Mouse (Mus musculus) myocyte (in vitro differentiated cells): ENCODE measurements around the gene Igdcc3. TPM values are rescaled to one million over a fixed set of nuclear protein-coding genes. Genes with fewer than 3 reads are reported as not detected.

ENCODE experiments used
- H3K27me3 ChIP-seq: one replicate; pipeline ENCODE4 v1.6.1; 2011; ENCODE audit not compliant: control insufficient read depth, insufficient read depth, insufficient read length
- H3K36me3 ChIP-seq: one replicate; pipeline ENCODE4 v1.6.1; 2011; ENCODE audit not compliant: control insufficient read depth, insufficient read depth
- H3K4me2 ChIP-seq: one replicate; pipeline ENCODE4 v1.6.1; 2011; ENCODE audit warnings: low read depth, control low read depth
- H3K4me3 ChIP-seq: one replicate; pipeline ENCODE4 v1.5.1; 2011; ENCODE audit warnings: mild to moderate bottlenecking, control low read depth, moderate library complexity
- H3K79me2 ChIP-seq: one replicate; pipeline ENCODE4 v1.6.1; 2011; ENCODE audit not compliant: control insufficient read depth, insufficient read depth
- H3ac ChIP-seq: one replicate; pipeline ENCODE4 v1.6.1; 2011; ENCODE audit not compliant: control insufficient read depth, insufficient read length
- CEBPB ChIP-seq: IDR thresholded peaks from 2 replicates; pipeline ENCODE4 v1.6.1; 2011; ENCODE audit warnings: mild to moderate bottlenecking, moderate library complexity; ENCODE audit not compliant: poor library complexity, insufficient read depth, severe bottlenecking
- E2F4 ChIP-seq: IDR thresholded peaks from one replicate; pipeline ENCODE4 v1.6.1; 2011; ENCODE audit warnings: mild to moderate bottlenecking, control low read depth, moderate library complexity; ENCODE audit not compliant: insufficient read depth
- MAX ChIP-seq: IDR thresholded peaks from one replicate; pipeline ENCODE4 v1.6.1; 2011; ENCODE audit warnings: low read depth, mild to moderate bottlenecking, control low read depth
- MYOD1 ChIP-seq, 3 experiments: IDR thresholded peaks; one replicate each; pipeline ENCODE4 v1.6.1; 2011; ENCODE audit warnings: control low read depth in 2 of 3, low read depth in 2 of 3, mild to moderate bottlenecking in 2 of 3, moderate library complexity in 1 of 3; ENCODE audit not compliant: insufficient read length in 2 of 3, control insufficient read depth in 1 of 3
- MYOG ChIP-seq, 3 experiments: IDR thresholded peaks; one replicate each; pipeline ENCODE4 v1.6.1; 2011; ENCODE audit warnings: control low read depth in 2 of 3, low read depth in 2 of 3, mild to moderate bottlenecking in 2 of 3; ENCODE audit not compliant: insufficient read length in 2 of 3, control insufficient read depth in 1 of 3, insufficient read depth in 1 of 3
- POLR2A ChIP-seq: IDR thresholded peaks from one replicate; pipeline ENCODE4 v1.6.1; 2011; ENCODE audit warnings: low read depth, mild to moderate bottlenecking, control low read depth, moderate library complexity; ENCODE audit not compliant: insufficient read length
- POLR2AphosphoS2 ChIP-seq: IDR thresholded peaks from one replicate; pipeline ENCODE4 v1.6.1; 2011; ENCODE audit warnings: low read depth, control low read depth; ENCODE audit not compliant: insufficient read length
- REST ChIP-seq: IDR thresholded peaks from one replicate; pipeline ENCODE4 v1.6.1; 2011; ENCODE audit warnings: mild to moderate bottlenecking, control low read depth, moderate library complexity; ENCODE audit not compliant: insufficient read depth, insufficient read length
- SRF ChIP-seq: IDR thresholded peaks from one replicate; pipeline ENCODE4 v1.6.1; 2011; ENCODE audit warnings: low read depth; ENCODE audit not compliant: control insufficient read depth, insufficient read length
- TCF12 ChIP-seq: IDR thresholded peaks from one replicate; pipeline ENCODE4 v1.6.1; 2011; ENCODE audit warnings: mild to moderate bottlenecking, control low read depth; ENCODE audit not compliant: poor library complexity, insufficient read depth, severe bottlenecking
- TCF3 ChIP-seq: IDR thresholded peaks from one replicate; pipeline ENCODE4 v1.6.1; 2011; ENCODE audit warnings: low read depth, control low read depth; ENCODE audit not compliant: insufficient read length
- USF1 ChIP-seq: IDR thresholded peaks from one replicate; pipeline ENCODE4 v1.6.1; 2011; ENCODE audit warnings: low read depth, mild to moderate bottlenecking, control low read depth, moderate library complexity
- polyA plus RNA-seq: library from polyadenylated mRNA; unstranded; fragments of >200 nt; fragmentation: generic; extraction: Trizol; gene quantifications from one replicate; pipeline ENCODE4 v1.2.1, GENCODE M21; 2012; ENCODE audit warnings: missing spikeins

Gene Igdcc3
- polyA plus RNA-seq, 1 experiment, result not detected

- Histone ChIP-seq H3K4me3 (no peak overlapping the region), H3K27me3 (peaks cover 75% of the 10 kb centered on the region), H3K79me2 (no peaks in the 10 kb centered on the region), H3K4me2 (no peak overlapping the region), H3ac (no peak overlapping the region), H3K36me3 (no peaks in the 10 kb centered on the region)
- TF ChIP-seq MYOD1 (IDR thresholded peaks at IDR 0.05; ENCODE audit: control insufficient read depth in 1 of 3, insufficient read length in 2 of 3, low read depth in 2 of 3), result no peak
- no peak for TF ChIP-seq CEBPB
- no peak for TF ChIP-seq USF1
- no peak for TF ChIP-seq TCF3
- TF ChIP-seq TCF12, result no peak
- TF ChIP-seq POLR2A, result no peak
- no peak for TF ChIP-seq REST
- no peak for TF ChIP-seq POLR2AphosphoS2
- TF ChIP-seq E2F4, result no peak
- TF ChIP-seq MYOG (IDR thresholded peaks at IDR 0.05; ENCODE audit: control insufficient read depth in 1 of 3, insufficient read depth in 1 of 3, insufficient read length in 2 of 3, low read depth in 2 of 3), result no peak
- no peak for TF ChIP-seq MAX
- TF ChIP-seq SRF, result no peak
Measured at GRCm38 (mm10) chr9:65177912-65178311, 36.9 kb downstream of the Igdcc3 start.

GRCm38 (mm10) chr9:65178336-65179213 lies 37.6 kb downstream of the Igdcc3 start:
- peaks cover 73% of the 10 kb centered on the region for H3K27me3 ChIP-seq
- no peak overlapping the region for H3K4me2 ChIP-seq
- H3K79me2 ChIP-seq, result no peaks in the 10 kb centered on the region
- no peak overlapping the region for H3K4me3 ChIP-seq
- TF ChIP-seq TCF12 (no peak), USF1 (no peak), SRF (no peak), MYOD1 (IDR thresholded peaks at IDR 0.05; ENCODE audit: control insufficient read depth in 1 of 3, insufficient read length in 2 of 3, low read depth in 2 of 3) (no peak), CEBPB (no peak), POLR2A (no peak), REST (no peak), MAX (no peak), TCF3 (no peak), MYOG (IDR thresholded peaks at IDR 0.05; ENCODE audit: control insufficient read depth in 1 of 3, insufficient read depth in 1 of 3, insufficient read length in 2 of 3, low read depth in 2 of 3) (no peak), E2F4 (no peak), POLR2AphosphoS2 (no peak)
- H3ac ChIP-seq, result no peak overlapping the region
- H3K36me3 ChIP-seq, result no peaks in the 10 kb centered on the region

- TF ChIP-seq POLR2AphosphoS2 (no peak), MYOD1 (IDR thresholded peaks at IDR 0.05; ENCODE audit: control insufficient read depth in 1 of 3, insufficient read length in 2 of 3, low read depth in 2 of 3) (no peak), MYOG (IDR thresholded peaks at IDR 0.05; ENCODE audit: control insufficient read depth in 1 of 3, insufficient read depth in 1 of 3, insufficient read length in 2 of 3, low read depth in 2 of 3) (no peak), E2F4 (no peak), POLR2A (no peak), TCF12 (no peak), TCF3 (no peak), MAX (no peak)
- Histone ChIP-seq H3K36me3 (no peaks in the 10 kb centered on the region), H3K27me3 (peaks cover 80% of the 10 kb centered on the region), H3K4me2 (no peak overlapping the region), H3K79me2 (no peaks in the 10 kb centered on the region), H3K4me3 (no peak overlapping the region), H3ac (no peak overlapping the region)
Measured at GRCm38 (mm10) chr9:65179817-65180624, 39.0 kb downstream of the Igdcc3 start.

GRCm38 (mm10) chr9:65188599-65188998 lies 47.6 kb downstream of the Igdcc3 start:
- no peak overlapping the region for H3K4me2 ChIP-seq
- H3K4me3 ChIP-seq, result no peak overlapping the region
- H3K36me3 ChIP-seq, result no peaks in the 10 kb centered on the region
- H3K79me2 ChIP-seq, result no peaks in the 10 kb centered on the region
- H3ac ChIP-seq, result no peak overlapping the region
- peaks cover 24% of the 10 kb centered on the region for H3K27me3 ChIP-seq
- TF ChIP-seq MYOG (IDR thresholded peaks at IDR 0.05; ENCODE audit: control insufficient read depth in 1 of 3, insufficient read depth in 1 of 3, insufficient read length in 2 of 3, low read depth in 2 of 3), result no peak
- no peak for TF ChIP-seq CEBPB
- no peak for TF ChIP-seq SRF
- TF ChIP-seq REST, result no peak
- no peak for TF ChIP-seq TCF3
- TF ChIP-seq POLR2A, result no peak
- no peak for TF ChIP-seq POLR2AphosphoS2
- TF ChIP-seq E2F4, result no peak
- no peak for TF ChIP-seq MAX
